In the genomic region with DNA sequence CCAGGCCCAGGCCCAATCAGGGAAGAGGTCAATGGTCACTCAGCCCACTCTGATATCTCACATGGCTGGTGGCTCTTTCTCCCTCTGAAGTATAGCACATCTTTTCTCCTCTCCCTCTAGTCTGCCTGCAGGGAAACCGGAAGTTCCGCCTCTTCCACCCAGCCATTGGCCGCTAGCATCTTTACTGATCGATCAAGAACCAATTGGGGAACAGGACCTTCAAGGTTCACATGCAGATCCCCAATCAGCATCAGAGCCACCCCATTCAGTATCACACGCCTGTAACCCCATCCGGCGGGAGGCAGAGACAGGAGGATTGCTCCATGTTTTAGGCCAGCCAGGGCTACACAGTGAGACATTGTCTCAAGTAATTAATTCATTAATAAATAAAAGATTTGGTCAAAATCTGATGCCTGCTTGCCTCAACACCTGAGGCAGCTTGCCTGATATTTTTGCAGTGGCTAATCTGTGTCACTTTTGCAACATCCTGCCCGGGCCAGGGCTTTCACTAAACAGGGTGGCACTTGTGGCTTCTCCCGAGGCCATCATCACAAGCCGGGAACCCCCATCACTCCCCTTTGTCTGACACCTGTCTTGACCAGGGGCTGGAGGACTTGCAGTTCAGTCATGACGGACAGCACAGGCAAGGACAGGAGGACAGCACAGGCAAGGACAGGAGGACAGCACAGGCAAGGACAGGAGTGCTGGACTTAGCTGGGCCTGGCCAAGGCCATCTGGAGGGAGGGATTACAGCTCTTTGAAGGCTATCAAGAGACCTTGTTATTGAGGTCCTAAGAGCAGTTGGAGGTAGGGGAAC, we compare ENCODE assay signal across 13 mouse cellular contexts. TPM values are rescaled to one million over a fixed set of nuclear protein-coding genes. Genes with fewer than 3 reads are reported as not detected.
A peak's percentile ranks its signal among the peaks of the same experiment; 100 is the strongest.
DNase-seq lines count a peak whose midpoint lies in the region; ATAC-seq lines count a peak whose summit lies in the region.
"Had no signal": no experiment of that assay in that cellular context is flagged by ENCODE, and none has a peak within 500 bp of the region (broad histone marks: within the 10 kb centered on the region; RNA-seq: fewer than 3 reads in every experiment).

No protein-coding gene starts in this region.

- intact Hi-C loops in heart, postnatal 25 days (cut with DNase I) = no loop called here

- ATAC-seq in erythroid progenitor cell, adult 5-6 weeks (replicated peaks; ENCODE audit: low FRiP score, poor library complexity, severe bottlenecking) = no peak

- peak; percentile 37 to 42 for DNase-seq in cerebellum, postnatal 10 days
- no peak for DNase-seq in cerebellum, adult 11-12 months
- peak; percentile 28 to 51 for DNase-seq in thymus, postnatal 36 days
- DNase-seq in thymus, postnatal 10 days (ENCODE audit: low spot score in 2 of 2) = no peak
- peak; percentile 16 for DNase-seq in embryo, embryonic 11 days
- no peak for DNase-seq in heart, postnatal 25 days (ENCODE audit: low spot score)
- no peak for DNase-seq in frontal cortex, postnatal 36 days (ENCODE audit: low spot score in 2 of 2)
- DNase-seq: gastrocnemius, postnatal 14 days; kidney, adult 2 months; layer of hippocampus, postnatal 36 days; lung, adult 2 months had no signal

RNA-seq across cellular contexts. Expression of gene Arid5a, which starts 7.6 kb away (rescaled TPM):
- 10 to 100 TPM in 1 of 2 experiments, 1 to 10 TPM in 1; 7.0 to 11.1 TPM for total RNA-seq in heart, postnatal 25 days (2021)
- total RNA-seq in erythroid progenitor cell, adult 5-6 weeks (2015; ENCODE audit: low replicate concordance) = 2.9 and 9.2 TPM in 2 replicates
- total RNA-seq in erythroid progenitor cell, adult 5-6 weeks (2017; ENCODE audit: low replicate concordance) = 0.53 and 2.1 TPM in 2 replicates

RNA-seq across cellular contexts. Expression of gene Neurl3, which starts 40.7 kb away (rescaled TPM):
- total RNA-seq in heart, postnatal 25 days (2021) = 1 to 10 TPM; 3.1 to 3.4 TPM
- 6.1 and 7.1 TPM in 2 replicates for total RNA-seq in erythroid progenitor cell, adult 5-6 weeks (2015; ENCODE audit: low replicate concordance)
- total RNA-seq in erythroid progenitor cell, adult 5-6 weeks (2017; ENCODE audit: low replicate concordance) = 4.7 and 10.0 TPM in 2 replicates

RNA-seq across cellular contexts. Expression of gene Kansl3, which starts 53.8 kb away (rescaled TPM):
- 10 to 100 TPM; 53.2 to 60.7 TPM for total RNA-seq in heart, postnatal 25 days (2021)
- 13.3 and 16.3 TPM in 2 replicates for total RNA-seq in erythroid progenitor cell, adult 5-6 weeks (2015; ENCODE audit: low replicate concordance)
- total RNA-seq in erythroid progenitor cell, adult 5-6 weeks (2017; ENCODE audit: low replicate concordance) = 23.2 and 27.2 TPM in 2 replicates

RNA-seq across cellular contexts. Expression of gene Fer1l5, which starts 56.9 kb away (rescaled TPM):
- not detected for total RNA-seq in heart, postnatal 25 days (2021)
- total RNA-seq in erythroid progenitor cell, adult 5-6 weeks (2015; ENCODE audit: low replicate concordance) = not detected in 2 replicates
- not detected in 2 replicates for total RNA-seq in erythroid progenitor cell, adult 5-6 weeks (2017; ENCODE audit: low replicate concordance)
- total RNA-seq: gastrocnemius, postnatal 14 days; heart, postnatal 14 days; layer of hippocampus, postnatal 36 days had no signal

Comparison
In these comparisons a context has a peak if more than half of its experiments do, and no peak if none do; other contexts are left out.
1. DNase-seq: peak in cerebellum, postnatal 10 days (2 of 2), thymus, postnatal 36 days (2 of 2) and embryo, embryonic 11 days (single experiment); none in cerebellum, adult 11-12 months (single experiment), thymus, postnatal 10 days (0 of 2), heart, postnatal 25 days (single experiment) and frontal cortex, postnatal 36 days (0 of 2).